Mouse (Mus musculus): ENCODE measurements around the gene Pip4p1.
"Not testable (repeated sequence)": the region's sequence is repeated elsewhere in the genome, so short reads cannot be mapped to it uniquely, and the experiment has no call there.

The Pip4p1 gene

DNA sequence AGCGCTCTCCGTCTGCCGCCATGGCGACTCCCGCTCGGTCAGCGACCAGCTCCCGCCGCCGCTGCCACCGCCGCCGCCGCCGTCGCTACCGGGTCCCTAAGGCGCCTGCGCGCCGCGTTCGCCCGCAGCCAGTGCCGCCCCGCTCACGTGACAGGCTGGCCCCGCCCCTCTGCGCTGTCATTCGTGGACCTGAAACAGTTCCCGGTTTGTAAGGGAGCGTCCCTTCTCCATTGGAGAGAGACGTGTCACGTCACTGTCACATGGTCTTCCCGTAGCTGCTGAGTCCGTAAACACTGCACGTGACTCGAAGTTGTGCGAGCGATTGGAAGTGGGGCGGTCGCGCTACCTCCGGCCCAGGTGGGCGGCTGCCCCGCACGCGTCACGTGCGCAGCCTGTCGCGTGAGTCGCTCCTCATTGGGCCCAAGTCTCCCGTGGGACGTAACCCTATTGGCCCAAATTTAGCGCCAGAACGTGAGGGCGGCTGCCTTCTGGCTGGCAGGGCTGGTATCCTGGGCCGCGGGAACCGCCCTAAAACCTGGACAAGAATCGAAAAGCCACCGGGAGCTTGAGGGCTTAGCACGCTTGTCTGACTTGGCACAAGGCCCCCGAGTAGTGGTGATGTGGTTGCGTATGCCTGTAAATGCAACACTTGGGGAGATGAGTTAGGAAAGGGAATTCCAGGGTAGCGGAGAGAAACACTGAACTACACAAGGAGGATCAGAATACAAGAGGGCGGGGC lies at the start of gene Pip4p1, which contains the start of gene Pnp:
Gene Pip4p1 (minus strand): TSS at position 103 of the 739 bp plus-strand sequence.
Gene Pnp (plus strand): TSS at position 329 of the 739 bp plus-strand sequence.
- peak; percentile 100 for DNase-seq

DNA sequence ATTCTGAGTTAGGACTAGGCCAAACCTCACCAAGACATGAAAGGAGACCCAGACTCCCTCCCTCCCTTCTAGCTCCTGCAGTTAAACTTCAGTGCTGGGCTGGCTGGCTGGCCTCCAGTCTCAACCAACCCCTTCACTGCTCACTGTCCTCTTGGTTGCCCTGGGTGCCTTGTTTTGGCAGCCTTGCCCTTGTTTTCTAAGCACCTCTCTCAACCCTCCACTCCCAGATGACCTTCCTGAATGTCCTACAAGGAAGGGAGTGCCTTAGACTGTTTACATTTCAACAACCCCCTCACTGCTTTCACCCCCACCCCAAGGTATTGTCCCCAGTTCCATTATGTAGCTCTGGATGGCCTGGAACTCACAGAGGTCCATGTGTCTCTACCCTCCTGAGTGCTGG lies 49.0 kb upstream of the Pip4p1 start:
- peak; percentile 52 to 58 for DNase-seq

DNA sequence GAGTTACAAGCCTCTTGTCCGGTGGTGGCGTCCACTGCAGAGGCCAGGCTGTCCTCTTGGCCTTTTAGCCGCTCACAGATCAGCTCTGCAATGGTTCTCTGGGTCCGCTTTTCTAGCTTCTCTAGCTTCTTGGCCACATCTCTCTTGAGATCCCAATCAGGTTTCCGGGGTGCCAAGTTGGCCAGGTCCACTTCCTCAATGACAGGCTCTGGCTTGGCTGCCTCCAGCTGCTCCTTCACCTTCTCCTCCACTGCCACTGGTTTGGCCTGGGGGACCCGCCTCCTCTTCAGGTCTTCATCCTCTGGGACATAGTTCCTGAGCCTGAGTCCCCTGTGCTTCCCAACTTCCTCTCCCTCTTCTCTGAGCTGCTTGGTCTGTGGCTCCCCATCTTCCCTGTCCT lies 47.8 kb upstream of the Pip4p1 start:
- not testable (repeated sequence) for DNase-seq

DNA sequence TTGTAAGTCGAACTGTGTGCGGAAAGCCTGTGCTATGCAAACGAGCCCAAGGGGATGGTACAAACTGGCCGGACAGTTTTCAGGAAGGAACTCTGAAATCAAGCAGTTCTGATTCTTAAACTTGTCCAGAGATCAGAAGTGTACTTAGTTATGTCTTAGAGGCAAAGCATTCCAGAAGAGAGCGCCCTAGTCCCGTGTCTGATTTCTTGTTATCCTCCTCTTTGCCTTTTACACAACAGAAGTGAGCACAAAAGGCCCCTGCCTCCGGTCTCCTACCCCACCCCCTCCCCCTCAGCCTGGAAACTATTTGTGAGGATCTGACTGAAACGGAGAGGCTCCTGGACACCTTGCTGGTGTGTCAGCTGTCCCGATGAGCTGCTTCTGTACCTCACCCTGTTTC lies 46.0 kb upstream of the Pip4p1 start:
- DNase-seq = peak; percentile 50 to 54

DNA sequence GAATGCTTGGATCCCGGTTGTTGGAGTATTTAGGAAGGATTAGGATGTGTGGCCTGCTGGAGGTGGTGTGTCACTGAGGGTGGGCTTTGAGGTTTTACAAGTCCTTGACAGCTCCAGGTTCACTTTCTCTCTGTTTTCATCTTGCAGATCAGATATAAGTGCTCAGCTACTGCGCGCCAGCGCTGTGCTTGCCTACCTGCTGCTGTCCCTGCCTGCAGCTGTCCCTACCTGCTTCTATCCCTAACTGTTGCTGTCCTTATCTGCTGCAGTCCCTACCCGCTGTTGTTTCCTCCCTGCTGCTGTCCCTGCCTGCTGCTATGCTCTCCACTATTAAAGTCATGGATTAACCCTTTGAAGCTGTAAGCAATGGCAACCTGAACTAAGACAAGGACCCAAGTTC lies 44.3 kb upstream of the Pip4p1 start:
- no peak for DNase-seq

DNA sequence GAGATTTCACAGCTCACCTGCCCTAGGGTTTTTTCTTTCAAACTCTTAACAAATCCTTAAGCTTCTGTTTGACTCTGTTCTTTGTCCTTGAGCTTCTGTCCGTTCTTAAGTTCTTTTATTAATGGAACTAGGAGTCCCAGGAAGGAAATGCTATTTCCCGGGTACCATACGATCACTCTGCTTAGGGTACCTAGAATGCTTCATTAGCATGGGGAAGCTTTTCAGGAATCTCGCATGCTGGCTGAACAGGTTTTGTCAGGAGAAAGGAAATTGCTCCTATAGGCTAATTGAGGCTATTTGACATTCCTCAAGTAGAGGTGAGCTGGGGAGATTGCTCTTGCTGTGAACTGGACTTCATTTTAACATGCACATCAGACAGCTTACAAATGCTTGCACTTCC lies 43.0 kb upstream of the Pip4p1 start:
- DNase-seq = no peak

DNA sequence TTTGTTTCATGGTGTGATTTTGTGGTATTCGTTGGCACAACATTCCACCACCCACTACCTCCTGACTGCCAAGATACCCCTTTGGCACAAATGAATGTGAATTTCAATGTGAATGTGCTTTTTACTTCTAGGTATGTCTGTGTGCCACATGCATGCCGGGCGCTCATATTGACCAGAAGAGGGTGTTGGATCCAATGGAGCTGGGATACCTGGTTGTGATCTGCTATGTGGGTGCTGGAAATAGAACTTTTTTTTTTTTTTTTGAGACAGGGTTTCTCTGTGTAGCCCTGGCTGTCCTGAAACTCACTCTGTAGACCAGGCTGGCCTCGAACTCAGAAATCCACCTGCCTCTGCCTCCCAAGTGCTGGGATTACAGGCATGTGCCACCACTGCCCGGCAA lies 42.4 kb upstream of the Pip4p1 start:
- DNase-seq = not testable (repeated sequence)

DNA sequence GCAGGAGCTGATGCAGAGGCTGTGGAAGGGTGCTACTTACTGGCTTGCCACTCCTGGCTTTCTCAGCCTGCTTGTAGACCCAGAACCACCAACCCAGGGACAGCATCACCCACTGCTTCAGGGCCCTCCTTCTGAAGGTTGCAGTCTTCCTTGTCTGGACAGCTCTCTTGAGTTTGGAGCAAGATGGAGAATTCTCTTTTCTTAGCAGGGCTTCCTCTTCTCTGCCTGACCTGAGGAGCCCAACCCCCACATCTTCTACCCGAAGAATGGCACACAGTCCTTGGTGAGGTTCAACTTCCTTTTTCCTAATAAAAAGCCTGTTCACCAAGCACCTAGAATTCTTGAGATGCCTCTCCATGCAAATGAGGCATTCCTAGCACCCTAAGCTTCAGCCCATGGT lies 40.2 kb upstream of the Pip4p1 start:
- DNase-seq = no peak

DNA sequence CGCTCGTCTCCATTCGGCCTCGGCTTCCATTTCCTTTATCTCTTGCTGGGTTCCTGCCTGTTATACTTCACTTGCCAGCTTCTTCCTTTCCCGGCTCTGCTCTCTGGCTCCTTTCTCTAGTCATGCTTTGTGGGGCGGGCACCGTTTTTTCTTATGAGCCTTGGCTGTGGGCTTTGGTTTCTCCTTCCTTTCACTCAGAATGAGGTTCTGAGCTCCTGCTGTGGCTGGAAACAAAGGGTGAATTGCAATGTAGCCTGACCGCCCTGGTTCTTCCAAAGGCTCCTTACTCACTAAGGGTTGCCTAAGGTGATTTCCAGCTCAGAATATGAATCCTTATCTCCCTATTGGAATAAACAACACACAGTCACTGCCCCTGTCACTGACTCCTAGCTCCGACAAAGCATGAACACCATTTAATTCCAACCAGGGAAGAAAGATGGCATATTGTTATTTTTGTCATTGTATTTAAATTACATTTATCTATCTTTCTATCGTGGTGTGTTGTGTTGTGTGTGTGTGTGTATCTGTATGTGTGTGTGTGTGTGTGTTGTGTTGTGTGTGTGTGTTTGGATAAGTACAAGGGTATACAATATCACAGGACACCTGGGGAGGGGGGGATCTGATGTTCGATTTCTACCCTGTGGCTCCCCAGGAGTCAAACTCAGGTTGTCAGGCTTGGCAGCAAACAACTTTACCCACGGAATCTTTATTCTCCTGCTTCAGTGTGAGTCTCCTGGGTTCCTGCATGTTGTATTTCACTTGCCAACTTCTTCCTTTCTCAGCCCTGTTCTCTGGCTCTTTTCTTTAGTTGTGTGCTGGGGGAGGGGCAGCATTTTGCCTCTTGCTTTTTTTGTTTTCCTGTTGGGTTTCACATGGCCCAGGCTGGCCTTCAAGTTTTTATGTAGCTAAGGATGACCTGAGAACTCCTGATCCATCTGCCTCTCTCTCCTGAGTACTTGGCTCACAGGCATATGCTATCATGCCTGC lies 39.2 kb upstream of the Pip4p1 start:
- DNase-seq = no peak

DNA sequence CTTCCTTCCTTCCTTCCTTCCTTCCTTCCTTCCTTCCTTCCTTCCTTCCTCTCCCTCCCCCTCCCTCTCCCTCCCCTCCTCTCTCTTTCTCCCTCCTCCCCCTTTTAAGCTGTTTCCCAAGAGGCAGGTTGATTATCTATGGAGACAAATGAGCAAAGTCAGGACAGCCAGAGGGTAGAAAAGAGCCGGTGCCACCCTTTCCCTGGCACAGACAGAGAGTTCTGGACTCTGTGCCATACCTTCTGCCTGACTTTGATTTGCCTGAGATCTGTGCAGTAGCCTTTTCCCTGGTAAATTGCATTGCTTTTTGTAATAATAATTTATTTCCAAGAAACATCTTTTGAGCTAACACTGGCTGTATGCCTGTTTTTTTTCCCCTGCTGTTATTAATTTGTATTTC lies 38.4 kb upstream of the Pip4p1 start:
- DNase-seq = no peak

DNA sequence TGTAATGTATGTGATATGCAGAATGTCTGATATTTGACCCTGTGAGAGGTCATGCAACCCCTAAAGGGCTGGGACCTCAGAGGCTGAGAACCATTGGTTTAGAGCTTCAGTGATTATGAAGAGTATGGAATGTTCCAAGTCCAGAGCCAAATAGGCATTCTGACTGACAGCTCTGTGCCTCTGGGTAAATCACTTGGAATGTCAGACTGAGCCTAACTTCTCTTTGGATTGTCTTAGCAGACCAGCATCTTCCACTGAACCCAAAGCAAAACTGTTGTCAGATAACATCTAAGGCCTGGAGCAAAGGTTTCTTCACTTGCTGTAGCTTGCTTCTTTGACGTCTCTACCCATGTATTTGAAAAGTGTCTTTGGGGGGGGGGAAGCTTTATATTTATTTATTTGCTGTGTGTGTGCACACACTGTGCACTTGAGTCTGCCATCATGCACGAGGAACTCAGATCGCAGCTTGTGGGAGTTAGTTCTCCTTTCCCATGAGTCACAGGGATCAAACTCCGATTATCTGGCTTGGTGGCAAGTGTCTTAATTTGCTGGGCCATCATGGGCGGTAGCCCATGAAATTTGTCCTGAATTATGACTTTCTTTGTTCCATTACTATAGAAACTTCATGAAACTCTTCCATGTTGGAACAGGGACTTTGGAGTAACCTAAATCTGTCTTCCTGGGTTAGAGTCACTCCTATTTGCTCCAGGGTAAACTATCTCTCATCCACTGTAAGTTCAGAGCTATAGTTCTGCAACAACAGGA lies 37.7 kb upstream of the Pip4p1 start:
- DNase-seq = no peak

DNA sequence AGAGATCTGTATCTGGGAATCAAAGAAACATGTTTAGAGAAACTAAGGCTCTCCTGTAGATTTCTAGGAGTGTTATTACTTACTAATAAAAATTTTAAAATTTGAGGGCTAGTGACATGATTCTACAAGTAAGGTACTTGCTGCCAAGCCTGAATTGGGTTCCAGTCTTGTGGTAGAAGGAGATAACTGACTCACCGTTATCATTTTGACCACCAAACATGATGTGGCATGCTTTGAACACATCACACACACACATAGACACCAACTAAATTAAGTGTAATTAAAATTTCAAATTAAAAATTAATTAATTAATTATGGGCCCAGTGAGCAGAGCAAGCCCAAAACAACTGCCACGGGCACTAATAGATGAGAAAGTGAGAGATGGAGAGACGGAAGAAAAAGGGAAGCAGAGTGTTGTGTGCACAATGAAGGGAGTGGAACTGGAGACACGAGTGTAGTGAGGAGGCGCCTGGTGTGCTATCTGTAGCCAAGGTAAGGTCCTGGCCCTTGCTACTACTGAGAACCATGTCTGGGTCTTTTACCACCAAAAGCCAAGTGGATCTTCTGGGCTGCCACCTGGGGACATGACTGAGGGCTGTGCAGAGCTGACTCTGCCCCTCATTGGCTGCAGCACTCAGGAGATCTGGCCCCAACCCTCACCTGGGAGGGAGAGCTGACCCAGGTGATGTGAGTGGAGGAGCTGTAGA lies 27.8 kb upstream of the Pip4p1 start:
- not testable (repeated sequence) for DNase-seq

DNA sequence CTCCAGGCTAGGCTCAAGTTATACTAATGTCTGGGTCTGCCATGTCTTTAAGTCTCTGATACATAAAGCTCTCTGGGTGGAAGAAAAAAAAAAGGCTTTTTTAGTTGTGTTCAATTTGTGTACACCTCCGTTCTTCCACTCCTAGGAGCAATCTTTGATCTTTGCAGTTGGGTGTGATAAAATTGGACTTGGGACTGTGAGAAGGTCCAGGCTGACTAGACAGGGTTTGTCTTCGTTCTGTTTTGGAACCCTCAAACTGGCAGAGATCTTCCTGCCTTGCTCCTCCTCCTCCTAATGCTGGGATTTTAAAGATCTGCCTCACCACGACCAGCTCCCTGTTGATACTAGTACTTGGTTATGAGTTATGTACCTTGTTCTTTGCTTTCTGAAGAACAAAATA lies 26.5 kb upstream of the Pip4p1 start:
- DNase-seq = not testable (repeated sequence)

DNA sequence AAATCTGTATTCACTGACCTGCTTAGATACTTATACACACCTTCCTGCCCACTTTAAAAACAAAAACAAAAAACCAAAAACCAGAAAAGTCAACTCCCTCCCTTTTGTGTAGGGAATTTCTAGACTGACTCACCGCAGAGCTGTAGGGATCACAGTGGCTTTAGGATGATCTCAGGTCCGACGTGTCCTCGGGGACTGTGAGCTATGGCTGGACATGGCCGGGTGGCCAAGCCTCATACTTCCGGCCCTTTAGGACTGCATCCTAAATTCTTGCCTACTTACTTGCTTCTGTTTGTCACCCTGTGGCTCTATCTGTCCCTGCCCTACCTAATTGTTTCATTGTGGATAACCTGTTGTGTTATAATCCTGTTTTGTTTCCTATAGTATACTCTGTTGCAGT lies 26.1 kb upstream of the Pip4p1 start:
- not testable (repeated sequence) for DNase-seq

DNA sequence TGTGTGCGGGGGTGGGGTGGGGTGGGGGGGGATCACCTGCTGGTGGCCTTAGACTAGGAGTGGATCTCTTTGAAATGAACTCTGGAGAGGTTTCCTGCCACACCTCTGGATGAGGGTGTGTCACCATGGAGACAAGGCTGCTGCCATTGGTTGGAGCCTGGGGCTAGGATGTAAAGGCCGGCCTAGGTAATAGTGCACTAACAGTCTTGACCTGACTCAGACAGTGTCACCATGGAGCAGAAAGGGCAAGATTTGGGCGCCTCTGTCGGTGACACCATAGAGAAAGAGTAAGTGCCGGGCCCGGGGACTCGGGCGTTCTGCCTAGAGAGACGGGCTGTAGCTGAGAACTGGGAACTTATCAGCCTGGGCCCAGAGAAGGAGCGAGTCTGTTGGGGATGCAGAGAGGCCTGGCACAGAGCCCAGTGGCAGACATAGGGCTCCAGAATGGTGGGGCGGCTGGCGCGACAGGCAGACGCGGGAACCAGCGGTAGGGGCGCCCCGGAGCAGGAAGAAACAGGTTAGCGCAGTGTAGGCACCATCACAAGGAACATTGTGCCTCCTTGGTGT lies 25.4 kb upstream of the Pip4p1 start, which contains the start of gene Pnp2:
Gene Pnp2 (plus strand): TSS at position 51 of the 567 bp plus-strand sequence.
- DNase-seq = peak; percentile 51 to 72

DNA sequence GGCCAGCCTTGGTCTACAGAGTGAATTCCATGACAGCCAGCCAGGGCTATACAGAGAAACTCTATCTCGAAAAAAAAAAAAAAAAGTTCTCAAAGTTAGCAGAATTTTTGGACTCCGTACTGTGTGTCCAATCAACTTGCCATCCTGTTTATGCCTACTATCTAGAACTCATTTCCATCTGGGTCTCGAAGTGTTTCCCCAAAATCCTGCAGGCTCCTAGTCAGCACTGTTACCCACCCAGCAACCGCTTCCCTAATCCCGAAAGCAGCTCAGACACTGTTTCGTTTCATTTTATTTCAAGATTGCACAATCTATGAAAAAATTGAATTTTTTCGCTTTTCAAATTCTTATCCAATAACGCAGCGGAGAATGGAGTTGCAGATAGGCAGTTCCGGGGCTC lies 24.8 kb upstream of the Pip4p1 start:
- DNase-seq = no peak

DNA sequence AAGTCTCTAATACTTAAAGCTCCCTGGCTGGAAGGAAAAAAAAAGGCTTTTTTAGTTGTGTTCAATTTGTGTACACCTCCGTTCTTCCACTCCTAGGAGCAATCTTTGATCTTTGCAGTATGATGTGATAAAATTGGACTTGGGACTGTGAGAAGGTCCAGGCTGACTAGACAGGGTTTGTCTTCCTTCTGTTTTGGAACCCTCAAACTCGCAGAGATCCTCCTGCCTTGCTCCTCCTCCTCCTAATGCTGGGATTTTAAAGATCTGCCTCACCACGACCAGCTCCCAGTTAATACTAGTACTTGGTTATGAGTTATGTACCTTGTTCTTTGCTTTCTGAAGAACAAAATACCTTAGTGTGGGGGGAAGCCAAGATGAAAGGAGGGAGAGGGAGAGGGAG lies 14.9 kb upstream of the Pip4p1 start:
- not testable (repeated sequence) for DNase-seq

DNA sequence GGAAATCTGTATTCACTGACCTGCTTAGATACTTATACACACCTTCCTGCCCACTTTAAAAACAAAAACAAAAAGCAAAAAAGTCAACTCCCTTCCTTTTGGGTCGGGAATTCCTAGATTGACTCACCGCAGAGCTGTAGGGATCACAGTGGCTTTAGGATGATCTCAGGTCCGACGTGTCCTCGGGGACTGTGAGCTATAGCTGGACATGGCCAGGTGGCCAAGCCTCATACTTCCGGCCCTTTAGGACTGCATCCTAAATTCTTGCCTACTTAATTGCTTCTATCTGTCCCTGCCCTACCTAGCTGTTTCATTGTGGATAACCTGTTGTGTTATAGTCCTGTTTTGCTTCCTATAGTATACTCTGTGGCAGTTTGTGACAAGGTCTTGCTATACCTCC lies 14.4 kb upstream of the Pip4p1 start:
- DNase-seq = not testable (repeated sequence)

DNA sequence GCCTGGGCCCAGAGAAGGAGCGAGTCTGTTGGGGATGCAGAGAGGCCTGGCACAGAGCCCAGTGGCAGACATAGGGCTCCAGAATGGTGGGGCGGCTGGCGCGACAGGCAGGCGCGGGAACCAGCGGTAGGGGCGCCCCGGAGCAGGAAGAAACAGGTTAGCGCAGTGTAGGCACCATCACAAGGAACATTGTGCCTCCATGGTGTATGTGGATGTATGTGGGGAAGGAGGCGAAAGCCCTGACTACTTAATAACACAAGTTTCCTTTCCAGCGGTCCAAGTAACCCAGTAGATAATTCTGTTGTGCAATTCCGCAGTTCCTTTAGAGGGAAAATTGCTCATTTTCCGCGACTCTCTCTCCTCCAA lies 14.0 kb upstream of the Pip4p1 start:
- peak in 1 of 2 experiments; percentile 56 for DNase-seq

DNA sequence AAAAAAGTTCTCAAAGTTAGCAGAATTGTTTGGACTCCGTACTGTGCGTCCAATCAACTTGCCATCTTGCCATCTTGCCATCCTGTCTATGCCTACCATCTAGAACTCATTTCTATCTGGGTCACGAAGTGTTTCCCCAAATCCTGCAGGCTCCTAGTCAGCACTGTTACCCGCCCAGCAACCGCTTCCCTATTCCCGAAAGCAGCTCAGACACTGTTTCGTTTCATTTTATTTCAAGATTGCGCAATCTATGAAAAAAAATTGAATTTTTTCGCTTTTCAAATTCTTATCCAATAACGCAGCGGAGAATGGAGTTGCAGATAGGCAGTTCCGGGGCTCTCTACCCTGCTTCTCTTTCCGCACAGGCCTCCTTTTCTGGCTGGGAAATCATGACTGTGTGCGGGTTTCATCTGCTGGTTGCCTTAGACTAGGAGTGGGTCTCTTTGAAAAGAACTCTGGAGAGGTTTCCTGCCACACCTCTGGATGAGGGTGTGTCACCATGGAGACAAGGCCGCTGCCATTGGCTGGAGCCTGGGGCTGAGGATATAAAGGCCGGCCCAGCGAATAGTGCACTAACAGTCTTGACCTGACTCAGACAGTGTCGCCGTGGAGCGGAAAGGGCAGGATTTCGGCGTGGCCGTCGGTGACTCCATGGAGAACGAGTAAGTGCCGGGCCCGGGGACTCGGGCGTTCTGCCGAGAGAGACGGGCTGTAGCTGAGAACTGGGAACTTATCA lies 13.4 kb upstream of the Pip4p1 start, which contains the start of gene Gm49342:
Gene Gm49342 (plus strand): TSS at position 586 of the 736 bp plus-strand sequence.
- peak; percentile 96 to 97 for DNase-seq

DNA sequence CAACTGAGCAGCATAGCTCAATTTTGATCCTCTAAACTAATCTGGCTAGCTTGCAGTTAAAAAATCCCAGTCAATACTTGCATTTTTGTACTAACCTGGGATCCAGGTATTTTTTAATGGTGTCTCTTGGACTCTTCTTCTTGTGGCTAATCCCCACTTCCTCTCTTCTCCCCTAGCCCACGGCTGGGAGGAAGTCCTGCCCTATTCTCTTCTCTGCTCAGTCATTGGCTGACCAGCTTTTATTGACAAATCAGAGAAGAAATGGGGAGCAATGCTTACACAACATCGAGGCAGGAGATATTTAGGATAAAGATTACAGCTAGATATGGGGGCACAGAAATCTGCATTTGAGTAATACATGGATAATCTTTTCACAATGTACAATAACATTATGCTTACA lies 8.3 kb upstream of the Pip4p1 start:
- DNase-seq = no peak

All from kidney, postnatal 36 days (tissue).